Mouse (Mus musculus): ENCODE results near the gene Klhdc3.

DNA sequence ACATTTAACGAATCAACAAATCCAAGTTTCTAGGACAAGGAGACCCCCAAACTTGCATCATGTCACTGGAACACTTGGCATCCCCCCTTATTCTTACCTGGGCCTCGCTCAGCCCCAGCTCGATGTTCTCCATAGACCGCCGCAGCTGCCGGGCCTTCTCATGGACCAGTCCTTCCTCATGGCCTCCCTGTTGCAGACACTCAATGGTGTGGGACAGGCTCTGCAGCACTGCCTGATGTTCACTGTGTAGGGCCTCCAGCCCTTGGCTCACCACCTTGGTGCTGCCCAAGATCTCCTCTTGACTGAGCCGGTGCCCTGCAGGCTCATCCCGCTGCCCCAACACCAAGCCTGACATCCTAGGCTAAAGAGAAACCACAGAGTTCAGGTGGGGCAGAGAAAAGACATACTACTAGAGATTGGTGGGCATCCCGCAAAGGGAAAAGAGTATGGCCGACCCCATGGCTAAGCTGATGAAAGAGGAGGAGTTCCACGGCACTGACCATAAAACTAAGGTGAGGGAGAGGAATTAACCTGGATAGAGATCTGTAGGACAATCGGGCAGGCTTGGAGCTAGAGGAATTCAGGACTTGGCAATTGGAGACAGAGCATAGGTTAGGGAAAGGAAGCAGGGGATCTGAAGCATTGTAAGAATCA is 36.4 kb downstream of the Klhdc3 start:
- TF ChIP-seq CTCF (IDR thresholded peaks at IDR 0.05; ENCODE audit: control insufficient read depth, insufficient read depth, insufficient replicate concordance, low read depth, low read length) = no peak
- no peak for TF ChIP-seq POLR2A (IDR thresholded peaks at IDR 0.05; ENCODE audit: control insufficient read depth, low read depth, low read length)
